Mouse (Mus musculus) heart, postnatal 0 days (tissue): ENCODE data around the gene Ifna5.
A peak's percentile ranks its signal among the peaks of the same experiment; 100 is the strongest.

Source experiments
- CTCF ChIP-seq: IDR thresholded peaks from 2 replicates; pipeline ENCODE4 v1.5.1; 2016; ENCODE audit warnings: antibody characterized with exemption, control low read depth, low read depth
- EP300 ChIP-seq: IDR thresholded peaks from 2 replicates; pipeline ENCODE4 v1.6.1; 2016; ENCODE audit warnings: antibody characterized with exemption, low read depth

DNA sequence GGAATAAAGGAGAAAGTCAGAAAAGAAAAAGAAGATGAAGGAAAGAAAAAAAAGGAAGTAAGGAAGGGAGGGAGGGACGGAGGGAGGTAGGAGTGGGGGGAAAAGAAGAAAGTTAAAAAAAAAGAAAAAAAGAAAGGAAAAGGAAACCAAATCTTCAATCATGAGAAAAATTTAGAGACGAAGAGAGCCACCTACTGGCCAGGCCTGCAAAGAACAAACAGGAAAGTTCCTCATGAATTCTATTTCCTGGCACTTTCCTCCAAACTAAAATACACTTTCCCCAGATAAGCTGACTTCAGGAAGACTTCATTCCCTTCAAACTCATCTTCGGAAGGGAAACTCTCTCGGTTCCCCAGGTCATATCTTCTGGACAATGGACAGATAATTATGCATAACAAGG, 4.8 kb upstream of the Ifna5 start:
- TF ChIP-seq CTCF (peak; percentile 37), EP300 (no peak)
